Mouse (Mus musculus) adipocyte (in vitro differentiated cells): ENCODE measurements around the gene Olfr1389.
"Not testable (repeated sequence)": the region's sequence is repeated elsewhere in the genome, so short reads cannot be mapped to it uniquely, and the experiment has no call there.

Experiments used
- DNase-seq: peaks from one replicate; pipeline ENCODE4 v3.0.0-alpha.2; 2016; ENCODE audit warnings: low spot score

Gene Olfr1389

GRCm38 (mm10) chr11:49422767-49423166, at the start of gene Olfr1389:
Gene Olfr1389 (plus strand): TSS chr11:49423067.
- DNase-seq = no peak

DNA sequence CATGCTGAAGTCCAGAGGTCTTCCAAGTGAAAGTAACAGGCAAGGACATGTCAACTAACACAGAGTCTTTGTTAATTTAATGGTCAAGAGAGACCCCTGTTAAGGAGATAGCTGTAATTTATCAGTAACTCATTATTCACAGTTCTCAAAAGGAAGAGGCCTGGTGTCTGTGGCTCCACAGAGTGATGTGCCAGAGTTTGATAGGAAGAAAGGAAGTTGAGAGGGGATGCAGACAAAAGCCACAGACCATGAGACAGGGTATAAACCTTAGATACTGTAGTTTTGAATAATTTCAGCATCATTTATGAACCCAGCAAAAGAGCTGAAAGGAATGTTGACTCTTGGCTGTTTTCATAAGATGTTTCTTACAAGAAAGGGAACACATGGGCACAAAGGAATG, 39.7 kb upstream of the Olfr1389 start:
- no peak for DNase-seq

- not testable (repeated sequence) for DNase-seq
Observed at GRCm38 (mm10) chr11:49386118-49386517, 36.7 kb upstream of the Olfr1389 start.

- DNase-seq = not testable (repeated sequence)
Observed at GRCm38 (mm10) chr11:49392707-49393106, 30.2 kb upstream of the Olfr1389 start.

DNA sequence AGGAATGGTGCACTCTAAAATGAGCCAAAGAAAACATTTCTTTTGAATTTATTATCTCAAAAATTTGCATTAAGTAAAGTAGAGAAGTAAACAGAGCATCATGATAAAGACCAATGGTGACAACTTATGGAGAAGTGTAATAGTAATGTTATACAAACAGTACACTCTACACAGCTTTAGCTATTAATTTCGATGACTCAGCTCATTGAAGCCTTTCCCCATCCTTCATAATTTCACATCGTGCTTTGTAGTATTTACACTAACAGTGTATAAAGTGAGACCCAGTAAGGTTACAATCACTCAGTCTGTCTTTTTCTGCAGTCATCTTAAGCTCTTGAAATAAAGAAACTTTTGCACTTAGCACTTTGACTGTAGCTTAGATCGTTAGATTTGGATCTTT, 16.1 kb upstream of the Olfr1389 start:
- DNase-seq = no peak

GRCm38 (mm10) chr11:49410540-49410939, 12.3 kb upstream of the Olfr1389 start:
- DNase-seq = peak; percentile 39

- no peak for DNase-seq
Observed at GRCm38 (mm10) chr11:49425257-49425927, 2.5 kb downstream of the Olfr1389 start.

- DNase-seq = peak; percentile 13
Observed at GRCm38 (mm10) chr11:49429641-49430040, 6.8 kb downstream of the Olfr1389 start.

- peak; percentile 12 for DNase-seq
Observed at GRCm38 (mm10) chr11:49436411-49436810, 13.5 kb downstream of the Olfr1389 start, which contains the start of gene Olfr1388. Gene Olfr1388 (plus strand): TSS chr11:49436624.

GRCm38 (mm10) chr11:49455043-49455442, 32.2 kb downstream of the Olfr1389 start, which contains the start of gene Olfr1387:
Gene Olfr1387 (plus strand): TSS chr11:49455343.
- DNase-seq = no peak

DNA sequence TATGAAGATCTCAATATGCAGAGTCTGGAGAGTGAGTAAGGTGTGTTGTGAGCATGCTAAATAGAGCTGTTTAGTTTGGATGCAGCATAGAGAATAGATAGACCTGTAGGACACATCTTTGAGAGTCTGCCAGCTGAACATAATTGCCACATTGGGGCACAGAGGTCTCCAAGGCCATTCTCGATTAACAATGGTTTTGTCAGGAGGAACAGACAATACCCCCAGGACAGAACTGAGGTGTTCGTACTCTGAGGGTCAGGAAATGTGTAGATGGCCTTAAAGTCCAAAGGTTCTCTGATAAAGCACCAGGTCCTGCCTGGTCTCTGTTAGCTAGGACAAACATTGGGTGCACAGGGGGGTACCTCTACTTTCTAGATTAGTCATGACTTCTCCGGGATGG, 41.9 kb downstream of the Olfr1389 start, which contains the start of gene Olfr1386:
Gene Olfr1386, plus strand, starts transcription at position 301 of the 400 bp plus-strand sequence.
- DNase-seq = not testable (repeated sequence)
